Mouse (Mus musculus) v-Abl transformed pro-B cells (cell line): ENCODE measurements around the gene Cdv3.

Experiments used
- in situ Hi-C, 2 experiments: fragments of 400-800 bp; cut with MboI; formaldehyde crosslinking; loops; one replicate each; pipeline ENCODE4 v1.15.1; 2025; ENCODE audit not compliant: unreplicated experiment in 2 of 2

Cdv3 gene

GRCm38 (mm10) chr9:103309832-103310231, 55.8 kb downstream of the Cdv3 start:
- in situ Hi-C loops: loop anchor here (10.0 to 25.0 kb wide), 4 partner anchors 423 to 685 kb away; no protein-coding TSS in a partner anchor

GRCm38 (mm10) chr9:103305332-103306041, 60.2 kb downstream of the Cdv3 start:
- in situ Hi-C loops: loop anchor here (10.0 to 25.0 kb wide), 4 partner anchors 418 to 689 kb away; no protein-coding TSS in a partner anchor

GRCm38 (mm10) chr9:103304927-103305326, 60.7 kb downstream of the Cdv3 start, which contains the start of the genes 1300017J02Rik and Topbp1:
Gene 1300017J02Rik, minus strand, starts transcription at chr9:103305082.
Gene Topbp1, plus strand, starts transcription at chr9:103305215.
- in situ Hi-C loops: loop anchor here (5.0 to 25.0 kb wide), 7 partner anchors 78 to 690 kb away; no protein-coding TSS in a partner anchor
